Mouse (Mus musculus): Measurements from ENCODE around the gene Slc6a15.
A peak's percentile ranks its signal among the peaks of the same experiment; 100 is the strongest.

Slc6a15 gene

GRCm38 (mm10) chr10:103367371-103368295 lies at the start of gene Slc6a15:
Gene Slc6a15 (plus strand): TSS chr10:103367783.
- no peak for DNase-seq (ENCODE audit: low spot score)

DNA sequence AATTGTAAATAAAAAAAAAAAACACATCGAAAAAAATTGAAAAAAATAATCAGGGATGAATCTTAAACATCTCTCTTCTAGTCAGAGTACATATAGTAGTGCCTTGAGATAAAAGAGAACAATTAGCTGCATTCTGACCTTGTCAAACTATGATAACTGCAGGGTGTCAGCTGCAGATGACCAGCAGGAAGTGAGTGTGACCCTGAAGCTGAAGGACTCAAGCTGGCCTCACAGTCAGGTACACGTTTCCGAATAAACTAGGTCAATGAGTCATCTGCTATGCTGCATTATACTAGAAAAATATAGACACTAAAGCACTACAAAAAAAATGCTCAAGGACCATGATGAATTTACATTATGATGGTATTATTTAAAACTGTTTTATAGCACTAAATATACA lies 45.6 kb upstream of the Slc6a15 start:
- DNase-seq (ENCODE audit: low spot score): no peak

GRCm38 (mm10) chr10:103323386-103323785 lies 44.2 kb upstream of the Slc6a15 start:
- DNase-seq (ENCODE audit: low spot score): no peak

GRCm38 (mm10) chr10:103334306-103334705 lies 33.3 kb upstream of the Slc6a15 start:
- peak; percentile 48 for DNase-seq (ENCODE audit: low spot score)

- DNase-seq (ENCODE audit: low spot score): no peak
Observed at GRCm38 (mm10) chr10:103339928-103340327, 27.7 kb upstream of the Slc6a15 start.

DNA sequence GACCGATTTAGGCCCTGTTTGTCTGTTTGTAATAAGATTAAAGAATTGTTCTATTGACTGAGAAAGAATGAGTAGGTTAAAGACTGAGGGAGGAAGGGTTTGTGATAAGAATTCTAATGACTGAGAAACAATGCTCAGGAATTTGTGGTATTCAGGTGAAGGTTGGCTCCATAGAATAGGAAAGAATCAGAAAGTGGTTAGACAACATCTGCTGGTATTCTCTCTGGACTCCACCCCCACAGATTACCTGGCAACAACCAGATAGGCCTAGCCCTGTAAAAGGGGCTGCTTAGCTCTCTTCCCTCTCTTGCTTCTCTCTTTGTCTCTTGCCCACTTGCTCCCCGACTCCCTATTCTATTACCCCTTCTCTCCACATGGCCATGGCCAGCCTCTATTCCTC lies 20.8 kb upstream of the Slc6a15 start:
- no peak for DNase-seq (ENCODE audit: low spot score)

- DNase-seq (ENCODE audit: low spot score): no peak
Observed at GRCm38 (mm10) chr10:103368296-103369080, 905 bp downstream of the Slc6a15 start.

DNA sequence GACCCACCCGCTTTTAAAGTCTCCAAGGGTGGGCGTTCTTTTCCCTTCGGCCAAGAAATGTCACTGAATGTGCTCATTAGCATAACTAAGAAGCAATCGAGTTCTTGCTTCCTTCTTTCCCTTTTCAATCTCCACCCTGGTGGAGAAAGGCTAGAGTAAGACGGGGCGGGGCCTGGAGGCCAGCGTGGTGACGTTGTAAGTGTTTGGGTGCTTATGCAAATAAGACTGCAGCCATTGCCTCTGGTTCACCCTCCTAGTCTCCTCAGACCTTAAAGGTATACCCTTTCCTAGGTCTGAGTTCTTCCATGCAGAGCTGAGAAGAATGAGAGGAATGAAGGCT lies 1.5 kb downstream of the Slc6a15 start:
- DNase-seq (ENCODE audit: low spot score): peak; percentile 63

GRCm38 (mm10) chr10:103402171-103402570 lies 34.6 kb downstream of the Slc6a15 start:
- no peak for DNase-seq (ENCODE audit: low spot score)

DNA sequence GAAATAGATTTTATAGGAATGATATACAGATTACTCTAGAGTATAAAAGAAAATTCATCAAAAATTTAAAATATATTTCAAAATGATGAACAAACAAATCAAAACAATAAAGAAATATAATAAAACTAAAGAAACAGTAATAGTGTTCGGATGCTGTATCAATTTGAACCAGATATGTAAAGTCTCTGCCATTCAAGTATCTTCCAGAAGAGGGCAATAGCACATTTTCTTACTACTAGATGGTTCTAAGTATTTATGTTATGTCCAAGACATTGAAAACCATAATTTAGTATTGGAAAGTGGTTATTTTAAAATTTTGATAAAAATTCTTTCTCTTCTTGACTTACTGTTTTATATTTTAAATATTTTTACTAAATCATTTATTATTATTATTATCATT lies 60.1 kb downstream of the Slc6a15 start:
- no peak for DNase-seq (ENCODE audit: low spot score)

GRCm38 (mm10) chr10:103442588-103442987 lies 75.0 kb downstream of the Slc6a15 start:
- DNase-seq (ENCODE audit: low spot score): no peak

DNA sequence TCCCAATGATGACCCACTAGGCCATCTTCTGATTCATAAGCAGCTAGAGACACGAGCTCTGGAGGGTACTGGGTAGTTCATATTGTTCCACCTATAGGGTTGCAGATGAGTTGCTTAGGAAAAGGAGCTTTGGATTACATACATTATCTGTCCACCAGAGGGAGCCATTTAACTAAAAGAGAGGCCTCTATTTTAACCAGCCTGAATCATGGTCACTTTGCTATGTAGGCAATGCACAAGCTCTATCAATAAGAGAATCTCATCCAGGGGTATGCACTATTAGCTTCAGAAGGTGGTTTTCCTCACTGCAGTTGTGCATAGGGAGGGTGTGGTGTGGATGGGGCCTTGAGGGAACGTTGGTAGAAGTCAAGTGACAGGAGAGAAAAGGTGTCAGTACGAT lies 75.5 kb downstream of the Slc6a15 start:
- DNase-seq (ENCODE audit: low spot score): peak; percentile 28

GRCm38 (mm10) chr10:103448340-103448739 lies 80.8 kb downstream of the Slc6a15 start:
- no peak for DNase-seq (ENCODE audit: low spot score)

DNA sequence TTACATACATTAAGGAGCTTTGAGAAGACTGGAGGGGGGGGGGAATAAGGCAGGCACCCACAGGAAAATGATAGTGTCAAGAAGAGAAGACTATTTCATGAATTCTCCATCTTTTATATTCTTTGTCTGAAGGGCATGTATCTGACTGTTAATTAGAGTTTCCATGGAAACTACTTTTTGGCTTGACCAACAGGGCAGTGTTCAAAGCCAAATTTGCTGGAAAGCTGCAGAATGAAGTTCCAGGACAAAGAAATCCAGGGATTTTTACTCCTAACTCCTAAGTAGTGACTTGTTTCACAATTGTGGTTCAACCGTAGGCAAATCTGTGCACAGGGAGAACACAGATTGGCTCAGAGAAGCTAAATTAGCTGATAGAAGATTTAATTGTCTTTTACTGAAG lies 90.3 kb downstream of the Slc6a15 start:
- no peak for DNase-seq (ENCODE audit: low spot score)

Data from lung, postnatal 25 days (tissue).